Mouse (Mus musculus) bone marrow, adult 2 months (tissue): ENCODE results near the gene Ttc17. TPM values are rescaled to one million over a fixed set of nuclear protein-coding genes. Genes with fewer than 3 reads are reported as not detected.
A peak's percentile ranks its signal among the peaks of the same experiment; 100 is the strongest.

Experiments used
- H3K27ac ChIP-seq: fragments of 200-500 bp; 2 replicates; pipeline ENCODE4 v1.5.1; 2012; ENCODE audit warnings: low read depth, mild to moderate bottlenecking, control low read depth, inconsistent platforms, low read length; ENCODE audit not compliant: control insufficient read depth, poor library complexity, insufficient read depth
- H3K4me1 ChIP-seq: fragments of 200-500 bp; 2 replicates; pipeline ENCODE4 v1.6.1; 2011; ENCODE audit warnings: low read length; ENCODE audit not compliant: control insufficient read depth, insufficient read depth
- H3K4me3 ChIP-seq: fragments of 200-500 bp; replicated peaks from 2 replicates; pipeline ENCODE3; 2011; ENCODE audit warnings: mild to moderate bottlenecking, low read depth, low read length, control low read depth; ENCODE audit not compliant: control insufficient read depth
- CTCF ChIP-seq: fragments of 200-500 bp; IDR thresholded peaks from 2 replicates; pipeline ENCODE4 v1.5.1; 2011; ENCODE audit warnings: low read length, control low read depth; ENCODE audit not compliant: control insufficient read depth, insufficient read depth
- POLR2A ChIP-seq: fragments of 200-500 bp; IDR thresholded peaks from 2 replicates; pipeline ENCODE4 v1.6.1; 2011; ENCODE audit warnings: low read depth, mild to moderate bottlenecking, control low read depth, low read length, borderline replicate concordance; ENCODE audit not compliant: control insufficient read depth
- WGBS: fragments of 180-500 bp; shearing (Covaris S2); methylation state at CpG from one replicate; pipeline ENCODE4 v1.1.7; 2018; 5-methylcytosine and 5-hydroxymethylcytosine counted together
- polyA plus RNA-seq: library from polyadenylated mRNA; stranded (reverse); fragments of >200 nt; gene quantifications from 2 replicates; pipeline ENCODE4 v1.2.4, GENCODE M21; 2011; ENCODE audit warnings: low replicate concordance; ENCODE audit not compliant: missing spikeins, insufficient read depth, insufficient read length

Gene Ttc17
- 5.2 and 14.3 TPM in 2 replicates for polyA plus RNA-seq

DNA sequence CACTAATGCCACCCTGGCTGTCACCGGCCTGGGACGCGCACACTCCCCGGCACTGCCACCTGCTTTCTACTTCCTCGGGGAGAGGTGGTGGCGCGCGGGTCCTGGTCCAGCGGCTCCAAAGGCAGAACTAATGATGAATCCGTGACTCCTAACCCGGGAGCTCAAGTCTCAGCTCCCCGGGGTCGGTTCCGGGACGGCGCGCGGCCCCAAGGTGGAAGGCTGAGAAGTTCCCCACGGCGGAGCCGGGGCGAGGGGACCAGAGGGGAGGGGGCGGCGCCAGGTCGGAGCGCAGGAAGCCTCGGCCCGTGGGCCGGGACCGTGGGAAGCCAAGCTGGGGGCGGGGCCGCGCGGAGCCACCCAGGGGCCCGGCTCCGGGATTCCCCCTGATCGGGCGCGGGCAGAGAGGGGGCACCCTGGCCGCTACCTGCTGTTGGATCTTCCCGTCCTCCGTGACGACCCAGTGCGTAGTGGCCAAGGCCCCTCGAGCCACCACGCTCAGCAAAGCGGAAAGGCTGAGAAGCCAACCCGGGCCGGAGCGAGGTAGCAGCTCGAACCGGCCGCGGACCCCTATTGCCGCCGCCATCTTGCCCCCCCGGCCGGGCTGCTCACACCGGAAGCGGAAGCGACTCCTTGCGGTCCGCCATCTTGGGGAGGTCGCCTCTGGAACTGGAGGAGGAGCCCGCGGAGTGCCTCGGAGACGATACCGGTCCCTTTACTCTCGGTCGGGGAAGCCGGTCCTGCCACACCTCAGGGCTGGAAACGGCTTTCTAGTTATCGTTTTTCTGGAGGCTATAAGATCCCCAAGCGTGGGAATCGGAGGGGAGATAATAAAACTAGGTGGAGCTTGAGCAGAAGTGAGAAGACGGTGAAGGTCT is at the start of gene Ttc17:
TSS of gene Ttc17 (minus strand) at position 607 of the 875 bp plus-strand sequence.
- TF ChIP-seq POLR2A (peak; percentile 74; the same call in 1 of the 2 replicates), CTCF (no peak)
- H3K4me1 ChIP-seq, result no peaks in the 10 kb centered on the region; the same call in 1 of the 2 replicates
- peak within 1 kb of the TSS; percentile 62 for H3K27ac ChIP-seq
- under 1% methylated on average over 77 of the region's 77 CpGs for WGBS
- peak within 1 kb of the TSS; percentile 79 for H3K4me3 ChIP-seq

DNA sequence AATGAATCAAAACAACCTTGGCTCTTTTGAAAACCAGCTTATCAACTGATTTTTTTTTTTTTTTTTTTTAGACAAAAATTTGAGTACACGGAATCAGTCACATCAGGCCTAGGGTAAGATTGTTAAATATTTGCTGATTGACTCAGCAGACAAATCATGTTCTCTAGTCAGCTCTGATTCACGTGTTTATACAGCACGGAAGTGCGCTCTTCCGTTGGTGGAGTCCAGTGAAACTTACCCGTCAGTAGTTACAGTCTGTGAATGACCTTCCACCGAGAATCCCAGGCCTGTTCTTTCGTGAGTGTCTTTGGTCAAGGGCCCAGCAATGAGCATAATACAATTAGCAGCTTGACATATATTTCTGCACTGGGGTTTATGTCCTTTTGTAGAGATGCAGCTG is 43.2 kb upstream of the Ttc17 start:
- 85% methylated on average over 8 of the region's 8 CpGs for WGBS
- TF ChIP-seq CTCF (no peak), POLR2A (no peak)
- Histone ChIP-seq H3K27ac (no peak overlapping the region), H3K4me1 (no peaks in the 10 kb centered on the region), H3K4me3 (no peak overlapping the region)

- no peak for TF ChIP-seq POLR2A
- H3K4me1 ChIP-seq, result peaks cover 3% of the 10 kb centered on the region; the same call in 1 of the 2 replicates
- peak overlapping the region; percentile 96 for H3K27ac ChIP-seq
- WGBS, result 1% methylated on average over 10 of the region's 10 CpGs
- peak overlapping the region; percentile 99 for H3K4me3 ChIP-seq
These were observed 30.5 kb upstream of the Ttc17 start for GRCm38 (mm10) chr2:94436952-94437351.

DNA sequence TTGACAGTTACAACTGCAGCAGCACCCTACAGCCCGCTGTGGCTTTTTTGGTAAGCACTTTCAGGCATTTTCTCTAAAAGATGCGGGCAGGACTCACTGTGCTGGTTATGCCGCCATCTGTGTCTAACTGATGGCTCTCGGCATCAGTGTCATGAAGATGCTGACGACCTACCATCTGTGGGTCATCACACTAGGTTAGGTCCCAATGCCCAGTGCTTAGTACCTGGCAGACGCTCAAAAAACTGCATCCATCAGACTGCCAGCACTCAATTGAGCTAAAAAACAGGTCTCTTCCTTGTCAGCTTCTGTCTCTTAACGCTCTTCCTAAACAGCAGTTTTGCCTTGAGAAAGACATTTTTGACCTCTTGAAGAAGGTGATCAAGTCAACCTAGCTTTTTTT is 29.0 kb upstream of the Ttc17 start:
- WGBS, result 86% methylated on average over 7 of the region's 7 CpGs
- TF ChIP-seq CTCF (no peak), POLR2A (no peak)
- Histone ChIP-seq H3K4me1 (peaks cover 3% of the 10 kb centered on the region; the same call in 1 of the 2 replicates), H3K4me3 (no peak overlapping the region), H3K27ac (no peak overlapping the region)

DNA sequence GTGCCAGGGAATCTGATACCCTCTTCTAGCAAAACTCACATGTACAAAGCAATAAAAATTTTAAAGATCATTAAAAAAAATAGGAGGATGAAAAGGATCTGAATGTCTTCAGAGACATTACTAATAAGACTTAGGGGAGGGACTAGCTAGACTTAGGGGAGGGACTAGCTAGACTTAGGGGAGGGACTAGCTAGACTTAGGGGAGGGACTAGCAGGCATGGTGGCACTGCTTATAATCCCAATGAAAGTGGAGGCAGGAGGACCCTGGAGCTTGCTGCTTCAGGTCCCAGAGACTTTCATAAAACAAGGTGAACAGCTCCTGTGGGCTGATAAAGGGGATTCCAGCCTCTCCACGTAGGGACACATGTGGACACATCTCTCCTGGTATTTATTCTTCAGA is 28.3 kb upstream of the Ttc17 start:
- Histone ChIP-seq H3K4me3 (no peak overlapping the region), H3K27ac (no peak overlapping the region), H3K4me1 (peaks cover 3% of the 10 kb centered on the region; the same call in 1 of the 2 replicates)
- no peak for TF ChIP-seq POLR2A
- TF ChIP-seq CTCF, result no peak
- WGBS, result 90% methylated on average over 1 of the region's 1 CpGs

- Histone ChIP-seq H3K27ac (no peak overlapping the region), H3K4me1 (peaks cover 3% of the 10 kb centered on the region; the same call in 1 of the 2 replicates), H3K4me3 (no peak overlapping the region)
- 66% methylated on average over 2 of the region's 2 CpGs for WGBS
- TF ChIP-seq CTCF (no peak), POLR2A (no peak)
These were observed 25.7 kb upstream of the Ttc17 start for GRCm38 (mm10) chr2:94432214-94432613.

GRCm38 (mm10) chr2:94428456-94428855 is 22.0 kb upstream of the Ttc17 start:
- 96% methylated on average over 1 of the region's 1 CpGs for WGBS
- Histone ChIP-seq H3K4me1 (peaks cover 1% of the 10 kb centered on the region; the same call in 1 of the 2 replicates), H3K27ac (no peak overlapping the region), H3K4me3 (no peak overlapping the region)
- TF ChIP-seq POLR2A (no peak), CTCF (no peak)

- Histone ChIP-seq H3K4me1 (no peaks in the 10 kb centered on the region; the same call in 1 of the 2 replicates), H3K27ac (no peak overlapping the region), H3K4me3 (peak overlapping the region; percentile 79)
- 26% methylated on average over 3 of the region's 3 CpGs for WGBS
- no peak for TF ChIP-seq POLR2A
- no peak for TF ChIP-seq CTCF
These were observed 952 bp upstream of the Ttc17 start for GRCm38 (mm10) chr2:94407441-94407840.
